Mouse (Mus musculus) cerebellum, adult 9-10 months (tissue): ENCODE data around the gene Gm21488.
"Not testable (repeated sequence)": the region's sequence is repeated elsewhere in the genome, so short reads cannot be mapped to it uniquely, and the experiment has no call there.

ENCODE experiments used
- DNase-seq: peaks from one replicate; pipeline ENCODE4 v3.0.0; 2022

Gene Gm21488

GRCm38 (mm10) chrY:27521820-27522219, at the start of gene Gm21488:
Gene Gm21488 (minus strand): TSS chrY:27521920.
- not testable (repeated sequence) for DNase-seq
